Mouse (Mus musculus): ENCODE results near the gene Kif27. TPM values are rescaled to one million over a fixed set of nuclear protein-coding genes. Genes with fewer than 3 reads are reported as not detected.
"Not testable (repeated sequence)": the region's sequence is repeated elsewhere in the genome, so short reads cannot be mapped to it uniquely, and the experiment has no call there.

Gene Kif27
- not detected in 2 replicates for total RNA-seq (2017)

GRCm38 (mm10) chr13:58358629-58359303, at the start of gene Kif27:
TSS of gene Kif27 (minus strand) at chr13:58359122.
- peak; percentile 95 for ATAC-seq (ENCODE audit: extremely low read depth, insufficient number of reproducible peaks, low FRiP score, poor library complexity, severe bottlenecking)

GRCm38 (mm10) chr13:58403243-58403642, 44.3 kb upstream of the Kif27 start, which contains the start of gene Hnrnpk:
TSS of gene Hnrnpk (minus strand) at chr13:58403343.
- not testable (repeated sequence) for ATAC-seq (ENCODE audit: extremely low read depth, insufficient number of reproducible peaks, low FRiP score, poor library complexity, severe bottlenecking)

DNA sequence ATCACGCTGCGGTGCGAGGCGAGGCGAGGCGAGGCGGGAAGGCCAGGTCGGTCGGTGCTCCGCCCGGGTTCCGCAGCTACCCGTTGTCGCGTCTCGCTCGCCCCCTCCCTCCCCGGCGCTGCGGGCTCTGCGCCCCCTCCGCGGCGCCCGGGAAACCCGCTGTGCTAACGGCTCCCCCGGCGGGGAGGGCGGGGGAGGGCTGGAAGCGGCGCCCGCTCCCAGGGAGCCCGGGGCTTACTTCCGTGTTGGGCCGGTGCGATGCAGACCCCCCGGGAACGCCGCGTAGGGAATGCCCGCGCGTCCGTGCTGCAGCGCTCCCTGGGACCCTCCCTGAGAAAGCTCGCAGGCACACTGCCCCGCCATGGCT, 43.8 kb upstream of the Kif27 start:
- ATAC-seq (ENCODE audit: extremely low read depth, insufficient number of reproducible peaks, low FRiP score, poor library complexity, severe bottlenecking), result 0 out of 2 replicates have a peak, but pooled peaks have one; percentile 2

- peak; percentile 86 for ATAC-seq (ENCODE audit: extremely low read depth, insufficient number of reproducible peaks, low FRiP score, poor library complexity, severe bottlenecking)
Measured at GRCm38 (mm10) chr13:58402003-58402743, 43.3 kb upstream of the Kif27 start, which contains the start of gene Rmi1. TSS of gene Rmi1 (plus strand) at chr13:58402248.

DNA sequence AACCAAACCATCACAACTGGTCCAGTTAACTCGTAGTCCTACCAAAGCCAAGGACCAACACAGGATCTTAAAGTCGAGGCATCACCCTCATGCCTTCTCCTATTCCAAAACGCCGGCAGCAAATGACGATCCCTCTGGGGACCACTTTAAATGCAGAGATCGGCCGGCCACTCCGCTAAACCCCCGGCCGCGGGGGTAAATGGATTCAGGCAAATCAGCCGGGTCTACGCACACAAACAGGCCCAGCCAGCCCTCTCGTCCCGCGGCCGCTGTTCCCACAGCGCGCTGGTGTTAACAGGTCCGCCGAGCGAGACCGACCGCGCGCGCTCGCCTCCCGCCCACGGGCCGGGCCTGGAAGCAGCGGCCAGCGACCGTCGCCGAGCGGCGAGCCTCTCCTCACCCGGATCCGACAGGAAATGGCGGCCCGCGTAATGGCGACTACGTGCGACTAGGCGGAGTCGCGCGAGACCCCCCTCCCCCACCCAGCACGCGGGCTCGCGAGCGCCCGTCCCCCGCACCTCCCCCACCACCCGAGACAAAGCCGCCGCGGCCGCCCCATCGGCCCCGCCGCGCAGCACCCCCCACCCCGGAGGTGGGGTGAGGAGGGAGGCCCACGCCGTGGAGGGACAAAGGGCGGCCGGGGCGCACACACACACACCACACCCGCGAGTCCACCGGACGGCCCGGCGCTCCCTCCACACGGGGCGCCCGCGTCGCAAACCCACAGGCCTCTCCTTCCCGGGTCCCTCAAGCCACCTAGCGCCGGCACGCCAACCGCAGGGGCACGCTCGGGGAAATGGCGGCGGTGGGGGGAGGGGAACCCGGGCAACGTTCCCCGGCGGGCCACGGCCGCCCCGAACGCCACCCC, 42.4 kb upstream of the Kif27 start:
- peak; percentile 27 for ATAC-seq (ENCODE audit: extremely low read depth, insufficient number of reproducible peaks, low FRiP score, poor library complexity, severe bottlenecking)

DNA sequence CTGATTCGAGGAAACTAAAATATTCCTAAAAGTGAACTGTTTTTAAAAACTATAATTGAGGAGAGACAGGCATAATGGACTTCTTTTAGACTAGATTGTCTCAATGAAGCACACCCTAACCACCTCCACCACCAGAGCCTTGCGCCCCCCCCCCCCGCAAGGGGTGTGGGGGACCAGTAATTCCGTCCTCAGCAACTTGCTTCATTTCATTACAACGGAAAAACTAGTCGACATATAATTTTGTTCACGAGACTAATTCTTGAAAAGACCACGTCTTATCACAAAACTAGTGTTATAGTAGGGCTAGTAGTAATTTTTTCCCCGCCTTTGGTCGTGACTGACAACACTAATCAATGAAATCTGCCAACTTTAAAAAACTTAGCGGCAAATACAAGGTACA, 41.7 kb upstream of the Kif27 start:
- ATAC-seq (ENCODE audit: extremely low read depth, insufficient number of reproducible peaks, low FRiP score, poor library complexity, severe bottlenecking), result no peak

DNA sequence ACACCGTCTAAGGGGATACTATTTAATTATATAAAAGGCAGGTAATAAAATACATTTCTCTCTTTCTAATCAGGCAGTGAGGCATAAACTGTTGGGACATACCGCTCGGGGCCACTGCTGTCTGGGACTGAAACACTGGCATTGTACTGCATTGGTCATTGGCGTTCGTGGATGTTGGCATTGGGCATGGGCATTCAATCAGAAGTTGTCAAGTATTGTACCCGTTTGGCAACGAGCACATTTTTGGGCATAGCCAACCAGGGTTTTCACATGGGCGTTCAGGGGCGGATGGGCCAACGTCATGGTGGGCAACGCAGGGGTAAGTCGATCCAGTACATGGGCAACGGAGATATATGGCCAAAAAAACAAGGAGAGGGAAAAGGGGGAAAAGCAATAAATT, 38.7 kb upstream of the Kif27 start:
- no peak for ATAC-seq (ENCODE audit: extremely low read depth, insufficient number of reproducible peaks, low FRiP score, poor library complexity, severe bottlenecking)

- ATAC-seq (ENCODE audit: extremely low read depth, insufficient number of reproducible peaks, low FRiP score, poor library complexity, severe bottlenecking), result not testable (repeated sequence)
Measured at GRCm38 (mm10) chr13:58394392-58394791, 35.5 kb upstream of the Kif27 start.

DNA sequence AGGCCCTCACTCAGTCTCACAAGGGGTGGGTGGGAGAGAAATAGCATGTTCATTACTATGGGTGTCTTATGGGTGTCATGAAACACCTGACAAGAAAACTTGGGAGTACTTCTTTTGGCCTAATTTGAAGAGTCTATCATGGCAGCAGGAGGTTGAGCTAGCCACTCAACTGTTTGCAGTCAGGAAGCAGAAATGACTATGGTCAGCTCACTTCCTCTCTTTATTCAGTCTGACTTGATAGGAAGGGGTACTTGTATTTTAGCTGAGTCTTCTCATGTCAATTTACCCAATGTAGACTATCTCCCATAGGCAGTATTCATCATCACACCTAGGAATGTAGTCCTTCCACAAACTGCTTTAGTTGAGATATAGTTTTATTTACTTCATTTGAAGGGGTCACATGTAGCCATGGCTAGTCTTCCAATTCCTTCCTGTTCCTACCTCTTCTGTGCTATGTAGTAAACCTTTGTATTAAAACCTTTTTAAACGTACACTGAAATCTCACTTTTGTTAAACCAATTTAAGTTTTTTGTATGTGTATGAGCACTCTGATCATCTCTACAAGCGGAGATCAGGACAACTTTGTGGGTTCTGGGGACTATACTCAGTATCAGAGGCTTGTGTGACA, 30.5 kb upstream of the Kif27 start:
- no peak for ATAC-seq (ENCODE audit: extremely low read depth, insufficient number of reproducible peaks, low FRiP score, poor library complexity, severe bottlenecking)

- ATAC-seq (ENCODE audit: extremely low read depth, insufficient number of reproducible peaks, low FRiP score, poor library complexity, severe bottlenecking), result no peak
Measured at GRCm38 (mm10) chr13:58388379-58388778, 29.5 kb upstream of the Kif27 start.

- peak; percentile 84 for ATAC-seq (ENCODE audit: extremely low read depth, insufficient number of reproducible peaks, low FRiP score, poor library complexity, severe bottlenecking)
Measured at GRCm38 (mm10) chr13:58387948-58388347, 29.0 kb upstream of the Kif27 start.

GRCm38 (mm10) chr13:58385547-58385920, 26.6 kb upstream of the Kif27 start:
- ATAC-seq (ENCODE audit: extremely low read depth, insufficient number of reproducible peaks, low FRiP score, poor library complexity, severe bottlenecking), result no peak

- ATAC-seq (ENCODE audit: extremely low read depth, insufficient number of reproducible peaks, low FRiP score, poor library complexity, severe bottlenecking), result peak; percentile 20
Measured at GRCm38 (mm10) chr13:58384779-58385546, 26.0 kb upstream of the Kif27 start, which contains the start of gene 2210016F16Rik. TSS of gene 2210016F16Rik (minus strand) at chr13:58385225.

GRCm38 (mm10) chr13:58384371-58384770, 25.4 kb upstream of the Kif27 start:
- no peak for ATAC-seq (ENCODE audit: extremely low read depth, insufficient number of reproducible peaks, low FRiP score, poor library complexity, severe bottlenecking)

- no peak for ATAC-seq (ENCODE audit: extremely low read depth, insufficient number of reproducible peaks, low FRiP score, poor library complexity, severe bottlenecking)
Measured at GRCm38 (mm10) chr13:58373153-58373470, 14.2 kb upstream of the Kif27 start.

DNA sequence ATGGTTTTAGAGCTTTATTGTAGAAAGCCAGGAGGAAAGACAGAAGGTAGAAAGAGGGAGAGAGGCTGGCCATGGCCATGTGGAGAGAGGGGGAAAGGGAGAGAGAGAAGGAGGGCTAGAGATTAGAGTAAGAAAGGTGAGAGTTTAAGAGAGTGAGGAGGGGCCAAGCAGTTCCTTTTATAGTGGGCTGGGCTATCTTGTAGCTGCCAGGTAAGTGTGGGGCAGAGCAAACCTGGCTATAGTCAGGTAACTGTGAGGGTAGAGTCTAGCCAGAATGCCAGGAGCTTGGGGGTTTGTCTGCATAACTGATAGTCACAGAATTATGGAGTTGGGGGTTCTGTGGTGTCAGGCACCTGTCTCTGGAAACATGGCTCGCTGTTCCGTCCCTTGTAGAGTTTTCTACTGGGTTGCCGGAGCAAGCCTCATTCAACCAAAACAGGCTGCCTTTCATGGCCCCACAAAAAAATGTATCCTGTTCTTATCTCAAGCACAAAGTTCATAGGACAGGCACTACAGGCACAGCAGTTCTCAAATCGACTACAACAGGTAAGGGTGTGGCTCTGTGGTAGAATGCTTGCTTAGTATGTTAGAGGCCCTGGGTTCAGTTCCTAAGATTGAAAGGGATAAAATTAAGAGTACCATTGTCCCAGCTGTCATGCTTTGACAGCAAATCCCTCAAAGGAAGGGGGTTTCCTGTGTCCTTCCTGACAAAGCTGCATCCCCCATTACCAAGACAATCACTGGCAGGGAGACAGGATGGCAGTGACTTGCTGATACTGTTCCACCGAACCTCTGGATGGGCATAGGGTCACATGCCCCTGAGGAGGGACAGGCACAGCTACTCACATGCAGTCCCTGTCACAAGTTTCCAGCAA, 13.6 kb upstream of the Kif27 start:
- ATAC-seq (ENCODE audit: extremely low read depth, insufficient number of reproducible peaks, low FRiP score, poor library complexity, severe bottlenecking), result no peak

GRCm38 (mm10) chr13:58368835-58369234, 9.9 kb upstream of the Kif27 start:
- no peak for ATAC-seq (ENCODE audit: extremely low read depth, insufficient number of reproducible peaks, low FRiP score, poor library complexity, severe bottlenecking)
